Mouse (Mus musculus) adrenal gland, postnatal 14 days (tissue): ENCODE measurements around the gene Gid8. TPM values are rescaled to one million over a fixed set of nuclear protein-coding genes. Genes with fewer than 3 reads are reported as not detected.

Source experiments
- DNase-seq: peaks from one replicate; pipeline ENCODE4 v3.0.0; 2021; ENCODE audit warnings: mixed read lengths
- long read RNA-seq, 2 experiments: library from polyadenylated mRNA; stranded (forward); transcript quantifications; one replicate each; pipeline ENCODE4 v2.0.0; 2021
- total RNA-seq: library from RNA; stranded (reverse); gene quantifications from 2 replicates; pipeline ENCODE4 v1.2.3, GENCODE M21; 2021

The Gid8 gene
- 62.9 and 65.5 TPM in 2 replicates for total RNA-seq
- long read RNA-seq, experiment 1, transcript Gid8-201 (5 exons, 1,655 nt): major isoform, 11 of 16 reads
- long read RNA-seq, experiment 1, partial matches to known transcripts: 4 of 16 reads
- long read RNA-seq, experiment 1, other reads (novel, unspliced or antisense): 1 of 16 reads
- long read RNA-seq, experiment 2, transcript Gid8-201 (5 exons, 1,655 nt): major isoform, 13 of 21 reads
- long read RNA-seq, experiment 2, partial matches to known transcripts: 7 of 21 reads
- long read RNA-seq, experiment 2, other reads (novel, unspliced or antisense): 1 of 21 reads

- DNase-seq: peak; percentile 98
Measured at GRCm38 (mm10) chr2:180709923-180710272, at the start of gene Gid8, which contains the start of gene Dido1. Gene Gid8, plus strand, starts transcription at chr2:180710117. Gene Dido1, minus strand, starts transcription at chr2:180709999.

DNA sequence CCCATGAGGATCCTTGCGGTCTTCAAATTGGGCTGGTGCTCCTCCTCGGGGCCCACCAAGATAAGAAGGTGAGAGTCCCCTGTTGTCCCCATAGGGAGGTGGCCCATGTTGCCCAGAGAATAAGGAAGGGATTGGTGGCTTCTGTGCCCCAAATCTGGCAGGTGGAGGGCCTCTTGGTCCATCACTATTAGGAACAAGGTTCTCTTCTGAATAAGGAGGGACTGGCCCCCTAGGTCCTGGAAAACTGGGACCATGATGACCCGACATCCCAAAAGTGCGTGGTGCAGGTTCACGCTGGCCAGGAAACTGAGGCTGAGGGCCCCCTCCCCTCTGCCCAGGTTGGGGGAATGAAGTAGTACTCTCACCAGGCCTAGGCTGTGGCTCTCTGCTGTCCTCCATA lies 49.4 kb upstream of the Gid8 start:
- no peak for DNase-seq

GRCm38 (mm10) chr2:180662008-180662407 lies 47.9 kb upstream of the Gid8 start:
- no peak for DNase-seq

- no peak for DNase-seq
Measured at GRCm38 (mm10) chr2:180676706-180677105, 33.2 kb upstream of the Gid8 start.

DNA sequence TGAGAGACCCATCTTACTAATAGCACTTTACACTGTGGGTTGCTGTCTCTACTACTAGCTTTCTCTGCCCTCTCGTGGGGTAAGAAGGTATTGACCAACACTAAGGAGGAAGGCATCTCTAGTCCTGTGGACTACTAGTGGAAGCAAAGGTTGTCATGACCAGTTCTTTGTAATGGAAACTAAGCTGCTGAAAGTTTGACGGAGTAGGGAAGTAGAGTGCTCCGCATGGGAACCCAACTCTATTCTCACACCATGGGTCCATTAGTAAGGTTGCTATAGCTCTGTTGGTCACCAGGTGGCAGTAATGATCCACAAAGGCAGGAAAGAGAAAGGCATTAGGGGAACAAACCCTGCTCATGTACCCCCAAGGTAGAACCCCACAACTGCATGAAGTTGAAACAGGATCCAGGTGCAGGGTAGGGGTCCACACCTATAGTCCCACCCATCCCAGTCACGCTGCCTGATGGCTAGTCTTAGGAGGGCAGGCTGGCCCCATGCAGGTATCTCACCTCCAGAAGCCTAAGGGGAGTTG lies 31.2 kb upstream of the Gid8 start:
- peak; percentile 71 for DNase-seq

DNA sequence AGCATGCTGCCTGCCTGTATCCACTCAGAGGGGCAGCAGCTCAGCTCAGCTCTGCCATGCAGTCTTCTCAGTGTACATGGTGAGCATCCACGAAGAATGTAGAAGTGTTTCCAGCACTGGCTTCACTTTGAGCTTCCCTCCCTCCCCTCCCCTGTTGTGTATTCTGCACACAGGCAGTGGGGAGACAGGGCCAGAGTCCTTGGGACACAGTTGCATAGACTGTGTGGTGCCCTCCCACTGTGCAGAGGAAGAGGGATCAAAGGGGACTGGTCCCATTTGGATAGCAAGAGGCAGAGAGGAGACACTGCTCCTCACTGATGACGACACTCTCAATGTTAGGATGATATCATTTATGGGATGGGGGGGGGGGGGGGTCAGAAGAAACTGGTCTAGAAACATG lies 28.7 kb upstream of the Gid8 start:
- no peak for DNase-seq

- DNase-seq: no peak
Measured at GRCm38 (mm10) chr2:180683524-180683923, 26.4 kb upstream of the Gid8 start.

GRCm38 (mm10) chr2:180684031-180684430 lies 25.9 kb upstream of the Gid8 start:
- no peak for DNase-seq

- peak; percentile 66 for DNase-seq
Measured at GRCm38 (mm10) chr2:180689841-180690240, 20.1 kb upstream of the Gid8 start.

DNA sequence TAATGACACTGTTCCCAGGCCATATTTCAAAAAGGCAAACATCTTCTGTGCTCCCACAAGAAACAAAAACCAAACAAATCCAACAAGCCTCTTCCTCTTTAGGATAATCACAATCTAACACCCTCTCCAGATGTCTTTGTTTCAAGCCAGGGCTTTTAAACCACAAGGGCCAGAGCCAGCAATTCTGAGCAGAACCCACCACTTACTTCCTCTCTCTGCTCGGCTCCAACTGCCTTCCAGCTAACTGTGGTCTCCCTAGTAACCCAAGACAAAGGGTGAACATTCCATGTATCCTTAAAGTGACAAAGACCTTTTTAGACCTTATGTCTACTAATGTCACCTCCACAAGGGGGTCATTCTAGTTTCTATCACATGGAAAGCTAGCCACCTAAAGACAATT lies 17.3 kb upstream of the Gid8 start:
- peak; percentile 28 for DNase-seq

GRCm38 (mm10) chr2:180695176-180695575 lies 14.7 kb upstream of the Gid8 start:
- DNase-seq: no peak

- no peak for DNase-seq
Measured at GRCm38 (mm10) chr2:180700457-180700856, 9.5 kb upstream of the Gid8 start.

- DNase-seq: peak; percentile 40
Measured at GRCm38 (mm10) chr2:180701053-180701766, 8.7 kb upstream of the Gid8 start.

- DNase-seq: peak; percentile 96
Measured at GRCm38 (mm10) chr2:180701767-180702621, 7.9 kb upstream of the Gid8 start.

DNA sequence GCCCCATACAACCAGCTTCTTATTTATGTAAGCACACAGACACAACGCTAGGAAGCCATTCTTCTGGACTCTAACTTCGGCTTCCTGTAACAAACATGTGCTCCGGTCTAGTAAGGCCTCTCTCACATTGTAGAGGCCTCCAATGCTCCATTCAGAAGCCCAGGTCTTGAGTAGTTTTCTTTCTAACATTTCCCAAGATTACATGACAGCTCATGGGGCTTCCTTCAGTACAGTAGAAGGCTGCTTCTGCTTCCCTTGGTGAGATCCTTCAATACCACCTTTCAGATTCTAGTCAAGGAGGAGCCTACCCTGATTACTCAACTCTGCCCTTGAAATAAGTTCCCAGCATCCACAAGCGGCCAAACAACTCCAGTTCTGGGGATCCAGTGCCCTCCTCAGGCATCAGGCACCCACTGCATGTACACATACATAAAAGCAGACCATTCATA lies 7.2 kb upstream of the Gid8 start:
- DNase-seq: peak; percentile 42

DNA sequence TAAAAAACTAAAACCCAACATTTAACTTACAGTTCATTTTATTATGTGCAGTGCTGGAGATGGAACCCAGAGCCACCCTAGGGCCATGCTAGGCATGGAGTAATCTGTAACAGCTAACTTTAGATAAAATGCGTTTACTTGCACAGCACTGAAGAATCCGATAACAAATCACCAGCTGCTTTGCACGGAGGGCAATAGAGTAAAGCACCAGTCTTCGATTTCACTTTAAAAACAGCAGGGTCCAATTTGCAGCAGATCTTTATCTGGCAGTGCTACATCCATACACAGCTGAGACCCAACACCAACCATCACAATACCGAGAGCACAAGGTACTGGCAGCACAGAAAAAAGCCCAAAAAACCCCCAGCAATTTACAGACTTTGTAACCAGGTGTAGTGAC lies 6.7 kb upstream of the Gid8 start:
- no peak for DNase-seq

DNA sequence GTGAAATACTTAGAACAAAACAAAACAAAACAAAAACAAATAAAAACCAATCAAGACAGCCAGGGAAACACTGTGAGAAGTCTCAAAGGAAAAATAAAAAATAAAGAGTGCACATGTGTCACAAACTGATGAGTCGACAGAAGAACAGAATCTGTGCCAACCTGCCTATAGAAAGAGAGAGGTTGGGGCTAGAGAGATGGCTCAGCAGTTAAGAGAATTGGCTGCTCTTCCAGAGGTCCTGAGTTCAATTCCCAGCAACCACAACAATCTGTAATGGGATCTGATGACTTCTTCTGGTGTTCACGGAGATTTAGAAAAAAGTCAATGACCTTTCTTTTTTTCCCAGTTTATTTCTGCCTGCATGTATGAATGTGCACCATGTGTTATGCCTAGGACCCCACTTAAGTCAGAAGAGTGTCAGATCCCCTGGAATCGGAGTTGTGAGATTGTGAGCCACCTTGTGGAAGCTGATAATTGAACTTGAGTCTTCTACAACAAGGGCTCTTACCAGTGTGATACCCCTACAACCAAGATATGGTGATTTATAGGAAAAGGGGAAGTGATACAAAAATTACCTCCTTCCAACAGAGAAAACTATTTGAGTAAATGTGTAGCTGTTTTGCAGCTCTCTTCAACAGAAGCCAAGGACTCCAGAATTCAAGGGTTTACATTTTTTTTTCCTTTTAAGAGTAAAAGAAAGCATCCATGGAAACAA lies 6.1 kb upstream of the Gid8 start:
- DNase-seq: no peak

DNA sequence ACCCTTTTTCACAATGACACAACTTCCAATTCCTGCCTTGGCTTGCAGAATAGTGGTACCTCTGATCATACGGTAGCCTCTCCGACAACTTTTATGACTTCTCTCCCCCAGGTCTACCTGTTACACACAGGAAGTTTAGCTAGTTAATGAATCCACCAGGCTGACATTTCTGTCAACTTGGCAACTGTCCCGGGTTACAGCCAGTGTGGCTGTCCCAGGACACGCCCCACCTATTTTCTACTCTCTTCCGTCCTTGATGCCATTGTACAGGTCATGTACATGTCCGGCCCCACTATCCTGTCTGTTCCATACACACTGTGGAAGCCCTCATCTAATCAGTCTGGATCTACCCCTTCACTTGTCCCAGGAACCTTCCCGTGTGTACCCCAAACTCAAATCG lies 5.3 kb upstream of the Gid8 start:
- DNase-seq: peak; percentile 74

DNA sequence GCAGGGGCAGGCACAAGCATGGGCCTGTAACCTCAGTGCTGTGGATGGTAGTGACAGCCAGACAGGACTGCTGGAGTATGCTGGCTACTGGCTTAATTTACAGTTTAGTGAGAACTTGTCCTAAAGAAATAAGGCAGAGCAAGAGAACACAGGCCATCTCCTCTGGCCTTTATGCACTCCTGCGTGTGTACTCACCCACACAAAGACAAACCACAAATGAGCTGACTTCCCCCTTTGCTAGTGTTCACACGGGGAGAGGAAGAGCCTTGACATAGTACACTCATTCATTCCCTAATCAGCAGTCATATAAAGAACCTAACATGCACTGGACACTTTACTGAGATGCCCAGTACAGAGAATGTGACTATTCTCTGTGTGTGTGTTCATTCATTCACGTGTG lies 4.9 kb upstream of the Gid8 start:
- DNase-seq: no peak

DNA sequence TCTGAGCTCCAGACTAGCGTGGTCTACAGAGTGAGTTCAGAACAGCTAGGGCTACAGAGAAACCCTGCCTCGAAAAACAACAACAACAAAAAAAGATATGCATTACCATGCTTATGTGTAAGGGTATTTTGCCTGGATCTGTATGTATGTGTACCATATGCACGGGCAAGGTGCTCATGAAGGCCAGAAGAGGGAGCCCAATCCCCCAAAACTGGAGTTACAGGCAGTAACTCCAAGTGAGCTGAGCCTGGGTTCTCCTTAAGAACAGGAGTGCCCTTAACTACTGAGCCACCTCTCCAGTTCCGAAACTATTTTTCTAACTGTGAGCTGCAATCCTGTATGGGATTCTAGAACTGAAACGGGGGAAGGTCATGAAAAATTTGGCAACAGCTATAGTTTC lies 3.9 kb upstream of the Gid8 start:
- DNase-seq: no peak

- no peak for DNase-seq
Measured at GRCm38 (mm10) chr2:180709023-180709922, 644 bp upstream of the Gid8 start.
